Mouse (Mus musculus): ENCODE data around the gene Nrap.

DNA sequence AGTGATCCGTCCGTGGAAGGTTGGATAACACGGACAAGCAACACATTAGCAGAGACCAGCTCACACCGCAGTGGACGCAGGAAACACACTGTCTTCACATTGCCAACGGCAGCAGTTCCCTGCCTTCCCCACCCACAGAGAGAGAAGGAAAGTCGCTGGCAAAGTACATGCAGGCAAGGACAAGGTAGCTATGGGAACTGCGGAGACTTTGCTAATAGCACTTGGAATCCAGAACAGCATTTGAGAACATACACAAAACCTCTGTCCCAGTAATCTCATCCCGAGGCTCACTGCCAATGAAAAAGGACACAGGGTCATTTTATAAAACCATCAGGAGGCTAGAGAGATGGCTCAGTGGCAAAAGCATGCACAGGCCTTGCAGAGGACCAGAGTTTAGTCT is 23.2 kb downstream of the Nrap start:
- TF ChIP-seq CTCF (IDR thresholded peaks at IDR 0.05; ENCODE audit: control insufficient read depth, insufficient read depth, insufficient replicate concordance, low read depth, low read length) (no peak), POLR2A (IDR thresholded peaks at IDR 0.05; ENCODE audit: control insufficient read depth, low read depth, low read length) (no peak)

Measured in testis, adult 2 months (tissue).